In the genomic region with DNA sequence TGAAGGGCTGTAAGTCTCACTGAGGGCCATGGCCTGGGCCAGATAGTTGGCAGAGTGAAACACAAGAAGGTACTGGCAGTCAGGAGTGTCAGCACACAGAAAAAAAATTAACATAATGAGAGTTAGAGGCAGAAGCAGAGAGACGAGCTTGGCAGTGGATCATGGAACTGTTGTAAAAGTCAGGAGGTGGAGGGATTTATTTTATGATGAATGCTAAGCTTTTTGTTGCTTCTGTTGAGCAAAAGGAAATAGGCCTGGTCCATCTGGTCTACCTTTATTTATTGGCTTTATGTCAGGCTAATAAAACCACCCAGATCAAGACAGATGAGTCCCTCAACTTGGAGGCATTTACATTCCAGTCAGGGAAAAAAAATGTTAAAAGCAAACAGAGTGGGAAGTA, we compare ENCODE assay signal across 18 mouse cellular contexts.
"Had no signal": no experiment of that assay in that cellular context is flagged by ENCODE, and none has a peak within 500 bp of the region (broad histone marks: within the 10 kb centered on the region; RNA-seq: fewer than 3 reads in every experiment).

No protein-coding gene starts in this region.

- H3K4me3 ChIP-seq: kidney, embryonic 15.5 days; layer of hippocampus, adult 2 months; left cerebral cortex, adult 2 months; liver, embryonic 13.5 days; lung, embryonic 15.5 days; megakaryocyte, embryonic 14.5 days; midbrain, embryonic 12.5 days had no signal

- DNase-seq: kidney, adult 11 months; kidney, postnatal 36 days; liver; liver, embryonic 13.5 days; liver, postnatal 0 days; lung, postnatal 14 days; retina, postnatal 1 day; right cerebral cortex, postnatal 4 days; spleen, adult 18-20 months; thymus, adult 18-20 months; thymus, postnatal 14 days had no signal

- ATAC-seq: liver, postnatal 0 days had no signal

- H3K27ac ChIP-seq: kidney, embryonic 15.5 days; layer of hippocampus, adult 2 months; left cerebral cortex, adult 2 months; liver, embryonic 13.5 days; lung, embryonic 15.5 days; macrophage; midbrain, embryonic 12.5 days had no signal
